ENCODE assay signal across 21 mouse cellular contexts in genomic region chr5:93125325-93125724, GRCm38 (mm10). TPM values are rescaled to one million over a fixed set of nuclear protein-coding genes. Genes with fewer than 3 reads are reported as not detected.
A peak's percentile ranks its signal among the peaks of the same experiment; 100 is the strongest.
DNase-seq lines count a peak whose midpoint lies in the region; ATAC-seq and TF ChIP-seq lines count a peak whose summit lies in the region.
"Had no signal": no experiment of that assay in that cellular context is flagged by ENCODE, and none has a peak within 500 bp of the region (broad histone marks: within the 10 kb centered on the region; RNA-seq: fewer than 3 reads in every experiment).

No protein-coding gene starts in this region.

- H3K36me3 ChIP-seq in megakaryocyte, embryonic 14.5 days (replicated peaks; ENCODE audit: low read length) = peaks cover 58% of the 10 kb centered on the region
- H3K36me3 ChIP-seq: heart, embryonic 15.5 days; hindbrain, embryonic 15.5 days; liver, embryonic 12.5 days had no signal

- no peaks in the 10 kb centered on the region for H3K27me3 ChIP-seq in megakaryocyte, embryonic 14.5 days (replicated peaks)
- H3K27me3 ChIP-seq: heart, embryonic 15.5 days; hindbrain, embryonic 15.5 days; liver, embryonic 12.5 days had no signal

- no peak for TF ChIP-seq POLR2A in embryonic fibroblast, embryonic 13.5 days (IDR thresholded peaks at IDR 0.05; ENCODE audit: low read depth, low read length)
- TF ChIP-seq POLR2A in olfactory bulb, adult 2 months (IDR thresholded peaks at IDR 0.05; ENCODE audit: insufficient read depth, low read depth, low read length) = no peak

- DNase-seq in gastrocnemius, adult 2 months = no peak
- no peak for DNase-seq in gastrocnemius, postnatal 36 days
- DNase-seq in left cerebral cortex, postnatal 4 days = no peak
- DNase-seq: adrenal gland, postnatal 36 days; cerebellum, adult 8-10 months; gastrocnemius, postnatal 10 days; heart, adult 2 months; kidney, adult 11 months; layer of hippocampus, postnatal 36 days; lung, embryonic 14.5 days; retina, postnatal 1 day; right cerebral cortex, postnatal 4 days; thymus, postnatal 36 days had no signal

- TF ChIP-seq CTCF in gastrocnemius, adult 2 months (IDR thresholded peaks at IDR 0.05) = no peak
- TF ChIP-seq CTCF in embryonic fibroblast, embryonic 13.5 days (IDR thresholded peaks at IDR 0.05; ENCODE audit: borderline replicate concordance, insufficient read depth, low read length) = no peak
- no peak for TF ChIP-seq CTCF in olfactory bulb, adult 2 months (IDR thresholded peaks at IDR 0.05; ENCODE audit: insufficient read depth, low read depth, low read length)

- intact Hi-C loops in gastrocnemius, adult 2 months (cut with DNase I) = no loop called here
- intact Hi-C loops in gastrocnemius, postnatal 36 days (cut with DNase I) = no loop called here
- intact Hi-C loops in left cerebral cortex, postnatal 4 days (cut with DNase I) = no loop called here

- H3K4me1 ChIP-seq in megakaryocyte, embryonic 14.5 days = peaks cover 97% of the 10 kb centered on the region
- H3K4me1 ChIP-seq in embryonic fibroblast, embryonic 13.5 days (ENCODE audit: control insufficient read depth, insufficient read depth, low read length) = peaks cover 54% of the 10 kb centered on the region
- peaks cover 34% of the 10 kb centered on the region for H3K4me1 ChIP-seq in olfactory bulb, adult 2 months (ENCODE audit: control insufficient read depth, insufficient read depth, low read length)

- no peak overlapping the region for H3K4me3 ChIP-seq in gastrocnemius, adult 2 months
- H3K4me3 ChIP-seq in megakaryocyte, embryonic 14.5 days (replicated peaks) = peak overlapping the region; percentile 10
- H3K4me3 ChIP-seq in embryonic fibroblast, embryonic 13.5 days (ENCODE audit: insufficient read depth, low read length) = no peak overlapping the region
- H3K4me3 ChIP-seq in olfactory bulb, adult 2 months (ENCODE audit: insufficient read depth, low read depth, low read length) = no peak overlapping the region
- H3K4me3 ChIP-seq: heart, adult 2 months; heart, embryonic 15.5 days; hindbrain, embryonic 15.5 days; liver, embryonic 12.5 days had no signal

- peak overlapping the region; percentile 66 for H3K27ac ChIP-seq in gastrocnemius, adult 2 months
- peak overlapping the region; percentile 86 for H3K27ac ChIP-seq in embryonic fibroblast, embryonic 13.5 days (ENCODE audit: insufficient read depth, low read length)
- peak overlapping the region; percentile 54; the same call in 1 of the 2 replicates for H3K27ac ChIP-seq in olfactory bulb, adult 2 months (ENCODE audit: insufficient read depth, low read depth, low read length)
- H3K27ac ChIP-seq: heart, adult 2 months; liver, embryonic 12.5 days; macrophage had no signal

- WGBS in olfactory bulb, adult 2 months = 89% methylated on average over 6 of the region's 6 CpGs

- no peak for ATAC-seq in megakaryocyte, adult 5-6 weeks (ENCODE audit: poor library complexity, severe bottlenecking)
- ATAC-seq: liver, embryonic 12.5 days had no signal

- no peaks in the 10 kb centered on the region for H3K9me3 ChIP-seq in megakaryocyte, embryonic 14.5 days
- H3K9me3 ChIP-seq: heart, embryonic 15.5 days; hindbrain, embryonic 15.5 days; liver, embryonic 12.5 days had no signal

RNA-seq across cellular contexts. Expression of gene Sept11, which starts 32.1 kb away (rescaled TPM):
- total RNA-seq in gastrocnemius, adult 2 months (2021) = 10 to 100 TPM; 85.1 to 87.6 TPM
- 10 to 100 TPM; 69.1 to 85.0 TPM for total RNA-seq in gastrocnemius, postnatal 36 days (2021)
- polyA plus RNA-seq in megakaryocyte, embryonic 14.5 days (2012; ENCODE audit: insufficient read depth, low replicate concordance) = 8.9 and 29.8 TPM in 2 replicates
- 70.4 and 82.5 TPM in 2 replicates for total RNA-seq in megakaryocyte, adult 5-6 weeks (2015)
- 83.3 and 87.4 TPM in 2 replicates for total RNA-seq in megakaryocyte, adult 5-6 weeks (2017)
- 406 and 428 TPM in 2 replicates for polyA plus RNA-seq in embryonic fibroblast, embryonic 13.5 days (2011; ENCODE audit: insufficient read length, low read depth, missing spikeins)
- polyA plus RNA-seq in olfactory bulb, adult 2 months (2012; ENCODE audit: insufficient read depth, insufficient read length, low replicate concordance, missing spikeins) = 171 TPM in 1 of 2 replicates, not detected in the other
- total RNA-seq in left cerebral cortex, postnatal 4 days (2021) = 100 to 1,000 TPM; 204 to 212 TPM
